Mouse (Mus musculus) monocyte, adult 5-6 weeks (primary cell): Measurements from ENCODE around the gene Lrrc32. TPM values are rescaled to one million over a fixed set of nuclear protein-coding genes. Genes with fewer than 3 reads are reported as not detected.

Source experiments
- ATAC-seq: fragments of 153-309, 156-312 bp; replicated peaks from 2 replicates; pipeline ENCODE4 v1.8.0; 2017; ENCODE audit warnings: mild to moderate bottlenecking; ENCODE audit not compliant: low TSS enrichment, insufficient number of reproducible peaks, severe bottlenecking, poor library complexity, low FRiP score
- total RNA-seq: library from RNA; stranded (forward); fragments of 200-1000, 200-491, 200-594 nt; gene quantifications from 3 replicates; pipeline ENCODE4 v1.2.3, GENCODE M21; 2017

Lrrc32 gene
- total RNA-seq, 1 experiment from 2014 or later = not detected

GRCm38 (mm10) chr7:98502921-98503320, 13.8 kb downstream of the Lrrc32 start:
- no peak for ATAC-seq

GRCm38 (mm10) chr7:98503951-98504647, 15.0 kb downstream of the Lrrc32 start:
- ATAC-seq = no peak

- no peak for ATAC-seq
Measured at GRCm38 (mm10) chr7:98504726-98505314, 15.7 kb downstream of the Lrrc32 start.

GRCm38 (mm10) chr7:98505664-98506063, 16.6 kb downstream of the Lrrc32 start:
- ATAC-seq = no peak

- no peak for ATAC-seq
Measured at GRCm38 (mm10) chr7:98510961-98511958, 22.2 kb downstream of the Lrrc32 start.

- ATAC-seq = no peak
Measured at GRCm38 (mm10) chr7:98513251-98513650, 24.2 kb downstream of the Lrrc32 start.

GRCm38 (mm10) chr7:98522576-98522975, 33.5 kb downstream of the Lrrc32 start:
- peak; percentile 57 for ATAC-seq

GRCm38 (mm10) chr7:98523070-98523812, 34.2 kb downstream of the Lrrc32 start:
- ATAC-seq = no peak

- ATAC-seq = peak; percentile 45; the same call in 1 of the 2 replicates
Measured at GRCm38 (mm10) chr7:98523813-98524361, 34.8 kb downstream of the Lrrc32 start.

- no peak for ATAC-seq
Measured at GRCm38 (mm10) chr7:98524401-98524800, 35.3 kb downstream of the Lrrc32 start.

GRCm38 (mm10) chr7:98524869-98525699, 36.0 kb downstream of the Lrrc32 start:
- ATAC-seq = no peak

GRCm38 (mm10) chr7:98527085-98527484, 38.0 kb downstream of the Lrrc32 start:
- ATAC-seq = no peak

GRCm38 (mm10) chr7:98531612-98532011, 42.5 kb downstream of the Lrrc32 start:
- ATAC-seq = peak; percentile 49

- ATAC-seq = no peak
Measured at GRCm38 (mm10) chr7:98532981-98533380, 43.9 kb downstream of the Lrrc32 start.

- ATAC-seq = peak; percentile 56
Measured at GRCm38 (mm10) chr7:98534432-98534855, 45.4 kb downstream of the Lrrc32 start.

GRCm38 (mm10) chr7:98535191-98535590, 46.1 kb downstream of the Lrrc32 start:
- ATAC-seq = no peak

GRCm38 (mm10) chr7:98535882-98536281, 46.8 kb downstream of the Lrrc32 start:
- ATAC-seq = no peak
